Mouse (Mus musculus): ENCODE data around the gene Synrg.

Gene Synrg

GRCm38 (mm10) chr11:84077008-84077407 is 112.8 kb downstream of the Synrg start:
- DNase-seq (ENCODE audit: extremely low spot score), result no peak

- no peak for DNase-seq (ENCODE audit: extremely low spot score)
Measured at GRCm38 (mm10) chr11:84078601-84079000, 114.4 kb downstream of the Synrg start.

- no peak for DNase-seq (ENCODE audit: extremely low spot score)
Measured at GRCm38 (mm10) chr11:84079361-84079760, 115.1 kb downstream of the Synrg start.

- DNase-seq (ENCODE audit: extremely low spot score), result no peak
Measured at GRCm38 (mm10) chr11:84079887-84080286, 115.7 kb downstream of the Synrg start.

- DNase-seq (ENCODE audit: extremely low spot score), result no peak
Measured at GRCm38 (mm10) chr11:84080327-84080726, 116.1 kb downstream of the Synrg start.

- no peak for DNase-seq (ENCODE audit: extremely low spot score)
Measured at GRCm38 (mm10) chr11:84081901-84082300, 117.7 kb downstream of the Synrg start.

GRCm38 (mm10) chr11:84090572-84090971 is 126.3 kb downstream of the Synrg start:
- DNase-seq (ENCODE audit: extremely low spot score), result no peak
